Mouse (Mus musculus): Measurements from ENCODE around the gene Uggt2. TPM values are rescaled to one million over a fixed set of nuclear protein-coding genes. Genes with fewer than 3 reads are reported as not detected.
A peak's percentile ranks its signal among the peaks of the same experiment; 100 is the strongest.
"Not testable (repeated sequence)": the region's sequence is repeated elsewhere in the genome, so short reads cannot be mapped to it uniquely, and the experiment has no call there.

The Uggt2 gene
- polyA plus RNA-seq, 1 experiment from 2014 or later = 14.5 TPM

- no peaks in the 10 kb centered on the region for H3K9me3 ChIP-seq
- H3K4me3 ChIP-seq = no peak overlapping the region
- H3K27ac ChIP-seq (replicated peaks) = no peak overlapping the region
- peak; percentile 70 for DNase-seq (ENCODE audit: low spot score)
- no peaks in the 10 kb centered on the region for H3K27me3 ChIP-seq (replicated peaks; ENCODE audit: low read depth, poor library complexity, severe bottlenecking)
- no peaks in the 10 kb centered on the region for H3K4me1 ChIP-seq
- WGBS = 40% methylated on average over 16 of the region's 16 CpGs
- peaks cover 38% of the 10 kb centered on the region for H3K36me3 ChIP-seq (replicated peaks)
Measured at GRCm38 (mm10) chr14:118986653-118987522, 112.3 kb downstream of the Uggt2 start.

DNA sequence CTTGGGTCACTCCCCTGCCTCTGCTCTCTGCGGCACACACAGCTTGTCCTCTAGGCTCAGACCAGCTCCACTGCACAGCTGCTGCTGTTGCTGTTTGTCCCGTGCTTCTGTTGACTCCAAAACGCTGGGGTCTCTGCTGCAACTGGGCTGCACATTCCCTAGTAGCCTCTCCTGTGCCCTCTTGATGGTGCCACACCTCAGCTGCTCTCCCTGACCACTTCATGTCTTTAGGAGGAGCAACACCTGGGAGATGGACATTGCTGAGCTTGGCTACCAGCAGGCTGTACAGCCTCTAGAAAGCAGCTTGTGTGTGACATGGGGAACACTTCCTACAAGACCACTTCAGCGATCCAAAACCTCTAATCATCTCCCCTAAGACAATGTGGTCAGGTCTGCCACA lies 115.1 kb downstream of the Uggt2 start:
- Histone ChIP-seq H3K4me1 (no peaks in the 10 kb centered on the region), H3K4me3 (no peak overlapping the region), H3K27ac (replicated peaks) (no peak overlapping the region), H3K27me3 (replicated peaks; ENCODE audit: low read depth, poor library complexity, severe bottlenecking) (no peaks in the 10 kb centered on the region), H3K36me3 (replicated peaks) (peaks cover 58% of the 10 kb centered on the region), H3K9me3 (no peaks in the 10 kb centered on the region)
- no peak for DNase-seq (ENCODE audit: low spot score)
- WGBS = 89% methylated on average over 4 of the region's 4 CpGs

GRCm38 (mm10) chr14:118983396-118983795 lies 115.8 kb downstream of the Uggt2 start:
- H3K36me3 ChIP-seq (replicated peaks) = peaks cover 59% of the 10 kb centered on the region

DNA sequence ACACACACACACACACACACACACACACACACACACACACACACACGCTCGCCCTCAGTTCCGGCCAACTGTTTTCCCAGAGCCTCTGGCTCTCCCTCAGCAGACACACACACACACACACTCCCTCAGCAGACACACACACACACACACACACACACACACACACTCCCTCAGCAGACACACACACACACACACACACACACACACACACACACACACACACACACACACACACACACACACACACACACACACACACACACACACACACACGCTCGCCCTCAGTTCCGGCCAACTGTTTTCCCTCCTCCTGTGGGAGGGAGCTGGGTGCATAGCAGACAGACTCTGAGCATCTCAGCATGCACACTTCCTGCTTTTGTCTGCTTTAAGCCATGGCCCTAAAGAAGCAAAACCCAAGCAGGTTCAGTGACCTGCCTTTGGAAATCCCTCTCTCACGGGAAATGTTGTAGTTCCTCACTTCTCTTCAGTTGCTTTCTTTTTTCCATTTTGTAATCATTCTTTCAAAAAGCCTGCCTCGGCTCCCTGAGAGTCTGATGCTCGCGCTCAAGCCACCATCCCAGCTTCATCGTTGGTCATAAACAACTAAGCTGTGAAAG lies 116.7 kb downstream of the Uggt2 start:
- H3K9me3 ChIP-seq; H3K4me1 ChIP-seq; H3K4me3 ChIP-seq; H3K27me3 ChIP-seq (replicated peaks; ENCODE audit: low read depth, poor library complexity, severe bottlenecking); DNase-seq (ENCODE audit: low spot score); H3K27ac ChIP-seq (replicated peaks): not testable (repeated sequence)
- peaks cover 67% of the 10 kb centered on the region for H3K36me3 ChIP-seq (replicated peaks)
- WGBS = 80% methylated on average over 11 of the region's 11 CpGs

More at GRCm38 (mm10) chr14:118983396-118983795, 115.8 kb downstream of the Uggt2 start:
- Histone ChIP-seq H3K9me3 (no peaks in the 10 kb centered on the region), H3K4me1 (no peaks in the 10 kb centered on the region), H3K27me3 (replicated peaks; ENCODE audit: low read depth, poor library complexity, severe bottlenecking) (no peaks in the 10 kb centered on the region), H3K4me3 (no peak overlapping the region), H3K27ac (replicated peaks) (no peak overlapping the region)
- no peak for DNase-seq (ENCODE audit: low spot score)

DNA sequence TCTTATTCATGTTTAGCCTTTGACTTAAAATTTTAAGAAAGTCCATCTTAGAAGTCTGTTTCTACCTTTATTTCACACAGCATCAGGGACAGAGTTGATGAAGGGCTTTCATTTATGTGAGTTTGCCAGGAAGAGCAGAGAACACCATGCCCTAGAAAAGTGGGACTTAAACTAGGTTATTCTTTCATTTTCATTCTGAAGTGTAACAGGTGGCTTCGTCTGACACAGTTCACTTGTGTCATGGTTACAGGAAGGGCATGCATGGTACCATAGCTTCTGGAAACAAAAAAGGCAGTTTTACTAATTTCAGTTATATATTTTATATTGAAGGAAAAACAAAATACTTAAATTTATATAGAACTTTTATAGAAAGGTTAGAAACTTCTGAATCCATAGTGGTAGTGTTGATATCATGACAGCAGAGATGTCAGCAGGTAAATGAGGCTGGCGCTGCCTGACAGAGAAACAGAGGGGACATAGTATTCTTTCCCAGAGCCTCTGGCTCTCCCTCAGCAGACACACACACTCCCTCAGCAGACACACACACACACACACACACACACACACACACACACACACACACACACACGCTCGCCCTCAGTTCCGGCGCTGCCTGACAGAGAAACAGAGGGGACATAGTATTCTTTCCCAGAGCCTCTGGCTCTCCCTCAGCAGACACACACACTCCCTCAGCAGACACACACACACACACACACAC lies 117.4 kb downstream of the Uggt2 start:
- peaks cover 74% of the 10 kb centered on the region for H3K36me3 ChIP-seq (replicated peaks)
- H3K27ac ChIP-seq (replicated peaks); H3K4me3 ChIP-seq; H3K4me1 ChIP-seq; DNase-seq (ENCODE audit: low spot score); H3K9me3 ChIP-seq; H3K27me3 ChIP-seq (replicated peaks; ENCODE audit: low read depth, poor library complexity, severe bottlenecking): not testable (repeated sequence)
- WGBS = 94% methylated on average over 6 of the region's 6 CpGs

GRCm38 (mm10) chr14:118980890-118981289 lies 118.3 kb downstream of the Uggt2 start:
- no peak for DNase-seq (ENCODE audit: low spot score)
- Histone ChIP-seq H3K4me1 (no peaks in the 10 kb centered on the region), H3K36me3 (replicated peaks) (peaks cover 83% of the 10 kb centered on the region)

DNA sequence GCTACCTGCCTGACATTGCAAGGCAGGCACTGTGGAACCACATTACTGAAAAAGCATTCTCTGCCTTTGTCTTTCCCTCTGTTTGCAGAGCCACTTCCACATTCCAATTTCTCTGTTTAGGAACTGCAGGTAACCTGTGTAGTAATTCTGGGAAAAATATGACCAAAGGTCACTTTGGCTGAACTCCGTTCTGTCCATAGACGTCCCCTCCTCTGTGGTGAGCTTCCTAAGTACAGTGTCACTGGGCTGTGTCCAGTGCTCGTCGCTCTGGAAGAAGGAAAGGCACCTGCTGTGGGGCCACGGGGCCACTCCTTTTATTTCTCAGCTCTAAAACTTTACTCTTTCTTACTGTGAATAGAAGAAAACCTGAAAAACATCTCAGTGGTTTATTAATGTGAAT lies 118.9 kb downstream of the Uggt2 start:
- Histone ChIP-seq H3K4me3 (no peak overlapping the region), H3K4me1 (no peaks in the 10 kb centered on the region), H3K9me3 (no peaks in the 10 kb centered on the region), H3K27me3 (replicated peaks; ENCODE audit: low read depth, poor library complexity, severe bottlenecking) (no peaks in the 10 kb centered on the region), H3K27ac (replicated peaks) (no peak overlapping the region), H3K36me3 (replicated peaks) (peaks cover 83% of the 10 kb centered on the region)
- DNase-seq (ENCODE audit: low spot score) = no peak
- WGBS = 86% methylated on average over 5 of the region's 5 CpGs

More at GRCm38 (mm10) chr14:118980890-118981289, 118.3 kb downstream of the Uggt2 start:
- no peak overlapping the region for H3K4me3 ChIP-seq
- H3K27me3 ChIP-seq (replicated peaks; ENCODE audit: low read depth, poor library complexity, severe bottlenecking) = no peaks in the 10 kb centered on the region
- no peaks in the 10 kb centered on the region for H3K9me3 ChIP-seq
- no peak overlapping the region for H3K27ac ChIP-seq (replicated peaks)
- WGBS = 87% methylated on average over 8 of the region's 8 CpGs

- DNase-seq (ENCODE audit: low spot score) = no peak
- H3K4me1 ChIP-seq = no peaks in the 10 kb centered on the region
- WGBS = 84% methylated on average over 7 of the region's 7 CpGs
Measured at GRCm38 (mm10) chr14:118979571-118980325, 119.5 kb downstream of the Uggt2 start.

GRCm38 (mm10) chr14:118977136-118977816 lies 122.0 kb downstream of the Uggt2 start:
- no peak for DNase-seq (ENCODE audit: low spot score)
- peaks cover 90% of the 10 kb centered on the region for H3K36me3 ChIP-seq (replicated peaks)
- H3K4me1 ChIP-seq = no peaks in the 10 kb centered on the region
- H3K9me3 ChIP-seq = no peaks in the 10 kb centered on the region
- no peak overlapping the region for H3K27ac ChIP-seq (replicated peaks)
- WGBS = 77% methylated on average over 8 of the region's 8 CpGs
- no peak overlapping the region for H3K4me3 ChIP-seq
- no peaks in the 10 kb centered on the region for H3K27me3 ChIP-seq (replicated peaks; ENCODE audit: low read depth, poor library complexity, severe bottlenecking)

More at GRCm38 (mm10) chr14:118979571-118980325, 119.5 kb downstream of the Uggt2 start:
- no peak overlapping the region for H3K27ac ChIP-seq (replicated peaks)
- H3K9me3 ChIP-seq = no peaks in the 10 kb centered on the region
- no peak overlapping the region for H3K4me3 ChIP-seq
- H3K27me3 ChIP-seq (replicated peaks; ENCODE audit: low read depth, poor library complexity, severe bottlenecking) = no peaks in the 10 kb centered on the region
- H3K36me3 ChIP-seq (replicated peaks) = peaks cover 87% of the 10 kb centered on the region

DNA sequence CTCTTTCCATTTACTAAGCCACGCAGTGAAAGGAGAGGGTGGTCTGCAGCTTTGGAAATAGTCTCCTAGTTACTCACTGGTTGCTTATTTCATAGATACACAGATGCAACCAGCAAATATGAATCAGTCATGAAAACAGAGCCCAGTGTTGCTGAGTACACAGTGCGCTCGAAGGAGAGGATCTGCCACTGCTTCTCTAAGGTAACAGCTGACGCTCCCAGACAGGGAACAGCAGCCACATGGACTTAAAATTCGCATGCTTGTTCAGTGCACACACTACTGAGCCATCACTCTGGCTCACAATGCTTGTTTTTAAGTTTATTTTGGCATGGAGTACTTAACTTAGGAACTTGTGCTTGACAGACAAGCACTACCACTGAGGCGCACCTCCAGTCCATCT lies 127.0 kb downstream of the Uggt2 start:
- DNase-seq (ENCODE audit: low spot score) = no peak
- H3K36me3 ChIP-seq (replicated peaks) = peaks cover 100% of the 10 kb centered on the region
- 92% methylated on average over 6 of the region's 6 CpGs for WGBS

DNA sequence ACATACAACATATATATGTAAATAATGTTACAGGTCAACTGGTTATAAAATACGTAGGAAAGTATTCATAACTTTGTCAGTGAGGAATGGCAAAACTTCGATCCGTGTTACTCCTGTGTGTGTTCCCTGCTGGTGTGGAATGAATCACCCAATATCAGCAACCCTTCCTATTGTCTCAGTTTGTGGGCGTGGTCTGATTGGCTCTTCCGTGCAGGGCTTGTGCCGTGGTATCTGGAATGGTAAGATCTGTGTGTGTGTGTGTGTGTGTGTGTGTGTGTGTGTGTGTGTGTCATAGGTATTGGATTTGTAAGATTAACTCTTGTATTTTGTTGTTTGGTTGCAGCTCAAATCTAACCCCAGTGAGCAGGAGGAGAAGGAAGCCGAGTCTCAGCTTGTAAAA lies 131.6 kb downstream of the Uggt2 start:
- Histone ChIP-seq H3K36me3 (replicated peaks) (peaks cover 69% of the 10 kb centered on the region), H3K27me3 (replicated peaks; ENCODE audit: low read depth, poor library complexity, severe bottlenecking) (no peaks in the 10 kb centered on the region), H3K9me3 (no peaks in the 10 kb centered on the region), H3K4me1 (no peaks in the 10 kb centered on the region), H3K27ac (replicated peaks) (no peak overlapping the region), H3K4me3 (no peak overlapping the region)
- WGBS = 90% methylated on average over 7 of the region's 7 CpGs
- no peak for DNase-seq (ENCODE audit: low spot score)

More for the DNA sequence above, 127.0 kb downstream of the Uggt2 start:
- Histone ChIP-seq H3K27me3 (replicated peaks; ENCODE audit: low read depth, poor library complexity, severe bottlenecking) (no peaks in the 10 kb centered on the region), H3K4me3 (no peak overlapping the region), H3K9me3 (no peaks in the 10 kb centered on the region), H3K4me1 (no peaks in the 10 kb centered on the region), H3K27ac (replicated peaks) (no peak overlapping the region)

All from embryonic facial prominence, embryonic 10.5 days (tissue).